Mouse (Mus musculus): ENCODE data around the gene Sec63. TPM values are rescaled to one million over a fixed set of nuclear protein-coding genes. Genes with fewer than 3 reads are reported as not detected.
A peak's percentile ranks its signal among the peaks of the same experiment; 100 is the strongest.

The Sec63 gene
- total RNA-seq, 2 experiments from 2014 or later, result 39.2 to 49.4 TPM

- no peak for DNase-seq (ENCODE audit: low spot score in 2 of 2)
These were observed 100.9 kb downstream of the Sec63 start for GRCm38 (mm10) chr10:42862102-42862740.

- no peak for DNase-seq (ENCODE audit: low spot score in 2 of 2)
These were observed 101.5 kb downstream of the Sec63 start for GRCm38 (mm10) chr10:42862806-42863205.

DNA sequence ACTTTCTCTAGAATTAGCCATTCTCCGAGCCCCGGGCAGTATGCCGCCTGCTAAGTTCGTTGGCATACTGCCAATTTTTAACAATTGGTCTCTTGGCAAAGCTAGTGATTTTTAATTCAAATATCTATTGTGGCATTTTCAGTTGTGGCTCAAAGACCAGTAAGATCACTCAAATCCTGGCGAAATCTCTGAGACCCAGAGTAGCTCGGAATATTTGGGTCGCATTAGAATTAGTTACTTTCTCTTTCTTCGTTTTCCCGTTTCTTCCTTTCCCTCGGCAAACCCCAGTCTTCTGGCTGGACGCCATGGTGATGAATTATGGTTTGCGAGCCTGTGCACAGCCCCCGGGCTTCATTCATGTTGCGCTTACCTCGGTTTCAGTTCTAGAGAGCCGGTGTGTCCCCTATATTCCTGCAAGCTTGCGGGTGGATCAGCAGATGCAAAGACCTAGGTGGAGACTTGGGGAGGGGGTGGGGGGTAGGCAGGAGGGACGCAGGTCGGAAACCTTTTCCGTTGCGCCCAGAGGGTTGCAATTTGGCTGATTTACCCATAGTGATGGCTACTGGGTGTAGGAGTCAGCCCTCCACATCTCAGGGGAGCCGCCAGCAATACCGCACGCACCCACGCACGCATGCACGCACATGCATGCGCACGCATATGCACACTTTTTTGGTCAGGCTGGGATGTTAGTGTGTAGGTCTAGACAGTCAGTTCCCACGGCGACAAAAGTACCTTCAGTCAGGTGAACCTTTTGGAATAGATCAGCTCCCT, 102.5 kb downstream of the Sec63 start:
- DNase-seq (ENCODE audit: low spot score in 2 of 2), result peak; percentile 43 to 50

GRCm38 (mm10) chr10:42864696-42865095, 103.4 kb downstream of the Sec63 start:
- DNase-seq (ENCODE audit: low spot score in 2 of 2), result no peak

- DNase-seq (ENCODE audit: low spot score in 2 of 2), result no peak
These were observed 107.1 kb downstream of the Sec63 start for GRCm38 (mm10) chr10:42868416-42868815.

GRCm38 (mm10) chr10:42869467-42869866, 108.2 kb downstream of the Sec63 start:
- no peak for DNase-seq (ENCODE audit: low spot score in 2 of 2)

DNA sequence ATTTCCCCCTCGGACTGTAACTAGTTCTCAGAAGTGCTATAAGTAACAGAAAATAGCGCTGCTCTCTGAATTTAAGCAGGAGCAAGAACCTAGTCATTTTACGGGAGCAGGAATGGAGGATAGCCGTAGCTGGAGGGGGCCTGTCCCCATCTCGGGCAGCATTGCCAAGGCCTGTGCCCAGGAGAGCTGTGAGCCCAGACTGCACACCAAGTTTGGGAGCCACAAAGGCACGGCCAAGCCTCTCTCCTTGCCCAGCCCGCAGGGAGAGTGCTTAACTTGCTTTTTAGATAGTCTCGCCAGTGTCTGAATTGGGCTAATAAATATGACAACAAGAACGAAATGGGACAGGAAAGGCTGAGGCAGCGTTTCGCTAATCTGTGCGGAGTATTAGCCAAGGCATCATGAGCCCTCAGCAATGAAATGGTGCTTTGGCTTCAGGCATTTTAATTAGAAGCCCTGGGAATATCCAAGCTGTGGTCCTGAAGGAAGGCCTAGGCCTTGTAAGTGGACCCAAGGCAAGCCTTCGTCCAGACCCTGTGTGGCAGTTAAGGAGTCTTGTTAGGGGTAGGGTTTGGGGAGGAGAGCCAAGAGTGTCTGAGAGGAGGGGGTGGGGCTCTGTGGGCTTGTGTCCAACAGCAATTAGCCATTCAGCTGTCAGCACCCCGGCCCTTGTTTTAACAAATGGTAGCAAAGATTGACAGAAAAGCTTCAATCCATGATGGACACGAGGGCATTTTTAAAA, 111.1 kb downstream of the Sec63 start:
- peak; percentile 16 to 45 for DNase-seq (ENCODE audit: low spot score in 2 of 2)

DNA sequence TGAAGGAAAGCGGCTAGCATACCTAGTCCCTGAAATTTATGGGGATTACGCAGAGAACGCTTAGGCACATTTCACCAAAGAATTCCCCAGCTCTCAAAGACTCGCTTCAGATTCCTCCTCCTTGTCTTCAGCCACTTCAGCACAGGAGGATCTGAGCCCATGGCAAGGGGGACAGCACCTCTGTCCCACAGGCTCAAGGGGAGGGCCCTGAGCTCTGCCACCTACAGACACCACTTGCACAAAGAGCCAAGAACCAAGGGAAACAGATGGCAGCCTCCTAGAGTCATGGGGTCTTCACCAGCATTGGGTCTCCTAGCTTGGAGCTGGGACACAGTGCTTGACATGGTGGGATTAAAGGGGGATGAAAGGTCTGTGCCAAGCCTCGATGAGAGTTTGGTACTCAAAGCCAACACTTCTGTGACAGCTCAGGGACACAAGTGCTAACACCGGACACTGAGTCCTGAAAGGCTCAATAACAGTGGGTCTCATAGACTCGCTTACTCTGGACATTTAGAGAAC, 111.8 kb downstream of the Sec63 start:
- DNase-seq (ENCODE audit: low spot score in 2 of 2), result no peak

GRCm38 (mm10) chr10:42876172-42876571, 114.9 kb downstream of the Sec63 start:
- no peak for DNase-seq (ENCODE audit: low spot score in 2 of 2)

DNA sequence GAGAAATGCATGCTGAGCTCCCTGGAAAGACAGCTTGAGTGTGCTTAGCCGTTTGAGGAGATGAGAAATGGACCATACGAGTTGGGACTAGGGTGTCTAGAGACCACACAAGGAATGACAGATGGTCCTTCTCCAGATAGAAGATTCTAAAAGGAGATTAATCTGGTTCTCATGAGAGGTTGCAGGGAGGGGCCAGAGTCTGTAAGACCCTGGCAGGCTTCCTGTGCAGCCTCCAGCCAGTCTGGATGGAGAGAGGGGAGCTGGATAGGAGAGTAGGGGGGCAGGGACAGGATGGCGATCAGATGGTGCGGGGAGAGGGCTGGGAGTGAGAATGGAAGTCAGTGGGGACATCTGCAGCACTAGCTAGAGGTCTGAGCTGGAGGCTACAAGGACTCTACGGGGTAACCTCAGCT, 118.0 kb downstream of the Sec63 start:
- DNase-seq (ENCODE audit: low spot score in 2 of 2), result no peak

GRCm38 (mm10) chr10:42879682-42880081, 118.4 kb downstream of the Sec63 start:
- no peak for DNase-seq (ENCODE audit: low spot score in 2 of 2)

Other genes starting within 250 kb of the Sec63 start
- 10 to 100 TPM; 13.1 to 14.1 TPM for gene Nr2e1, start 177.9 kb upstream of the Sec63 start, total RNA-seq (2021)
- gene Ostm1, start 177.7 kb upstream of the Sec63 start, total RNA-seq (2021), result 10 to 100 TPM; 42.9 to 45.4 TPM
- gene Scml4, start 98.9 kb downstream of the Sec63 start, total RNA-seq (2021), result 1 to 10 TPM; 5.7 to 6.6 TPM

Data from layer of hippocampus, postnatal 10 days (tissue).